Mouse (Mus musculus): ENCODE results near the gene Rnf43. TPM values are rescaled to one million over a fixed set of nuclear protein-coding genes. Genes with fewer than 3 reads are reported as not detected.

Rnf43 gene
- polyA plus RNA-seq, 1 experiment from 2014 or later, result 5.3 TPM

GRCm38 (mm10) chr11:87753891-87754501 lies 91.5 kb downstream of the Rnf43 start:
- no peak overlapping the region for H3K4me2 ChIP-seq (ENCODE audit: low read depth, low read length)
- no peak for DNase-seq (ENCODE audit: low spot score)
- no peaks in the 10 kb centered on the region for H3K4me1 ChIP-seq (ENCODE audit: control insufficient read depth, insufficient read depth, low read length)
- ATAC-seq (ENCODE audit: low read depth), result no peak
- no peak overlapping the region for H3K9ac ChIP-seq (ENCODE audit: low read depth, low read length)
- no peak overlapping the region for H3K27ac ChIP-seq (replicated peaks; ENCODE audit: low read depth, low read length)
- no peaks in the 10 kb centered on the region for H3K9me3 ChIP-seq (ENCODE audit: control insufficient read depth, low read length)
- H3K4me3 ChIP-seq (ENCODE audit: low read depth, low read length), result no peak overlapping the region
- 88% methylated on average over 5 of the region's 5 CpGs for WGBS
- H3K27me3 ChIP-seq (replicated peaks; ENCODE audit: control insufficient read depth, insufficient read depth, low read length), result no peaks in the 10 kb centered on the region; the same call in 1 of the 2 replicates
- H3K36me3 ChIP-seq (ENCODE audit: control insufficient read depth, insufficient read depth, low read length), result no peaks in the 10 kb centered on the region

- no peak overlapping the region for H3K27ac ChIP-seq (replicated peaks; ENCODE audit: low read depth, low read length)
- no peaks in the 10 kb centered on the region for H3K36me3 ChIP-seq (ENCODE audit: control insufficient read depth, insufficient read depth, low read length)
- no peak overlapping the region for H3K9ac ChIP-seq (ENCODE audit: low read depth, low read length)
- H3K27me3 ChIP-seq (replicated peaks; ENCODE audit: control insufficient read depth, insufficient read depth, low read length), result peaks cover 4% of the 10 kb centered on the region
- ATAC-seq (ENCODE audit: low read depth) (no peak), DNase-seq (ENCODE audit: low spot score) (no peak)
- H3K4me2 ChIP-seq (ENCODE audit: low read depth, low read length), result no peak overlapping the region
- no peaks in the 10 kb centered on the region for H3K4me1 ChIP-seq (ENCODE audit: control insufficient read depth, insufficient read depth, low read length)
- 66% methylated on average over 5 of the region's 5 CpGs for WGBS
- H3K9me3 ChIP-seq (ENCODE audit: control insufficient read depth, low read length), result no peaks in the 10 kb centered on the region
- H3K4me3 ChIP-seq (ENCODE audit: low read depth, low read length), result no peak overlapping the region
These were observed 92.1 kb downstream of the Rnf43 start for GRCm38 (mm10) chr11:87754603-87755002.

GRCm38 (mm10) chr11:87755360-87756017 lies 93.0 kb downstream of the Rnf43 start:
- whole genome bisulfite sequencing, result 86% methylated on average over 14 of the region's 17 CpGs
- no peak overlapping the region for H3K27ac ChIP-seq (replicated peaks; ENCODE audit: low read depth, low read length)
- no peak for ATAC-seq (ENCODE audit: low read depth)
- no peaks in the 10 kb centered on the region for H3K36me3 ChIP-seq (ENCODE audit: control insufficient read depth, insufficient read depth, low read length)
- no peaks in the 10 kb centered on the region for H3K9me3 ChIP-seq (ENCODE audit: control insufficient read depth, low read length)
- H3K4me1 ChIP-seq (ENCODE audit: control insufficient read depth, insufficient read depth, low read length), result no peaks in the 10 kb centered on the region
- H3K27me3 ChIP-seq (replicated peaks; ENCODE audit: control insufficient read depth, insufficient read depth, low read length), result peaks cover 13% of the 10 kb centered on the region
- no peak overlapping the region for H3K4me2 ChIP-seq (ENCODE audit: low read depth, low read length)
- H3K4me3 ChIP-seq (ENCODE audit: low read depth, low read length), result no peak overlapping the region
- H3K9ac ChIP-seq (ENCODE audit: low read depth, low read length), result no peak overlapping the region
- DNase-seq (ENCODE audit: low spot score), result no peak

- H3K4me2 ChIP-seq (ENCODE audit: low read depth, low read length), result no peak overlapping the region
- H3K36me3 ChIP-seq (ENCODE audit: control insufficient read depth, insufficient read depth, low read length), result no peaks in the 10 kb centered on the region
- H3K9me3 ChIP-seq (ENCODE audit: control insufficient read depth, low read length), result no peaks in the 10 kb centered on the region
- no peak overlapping the region for H3K4me3 ChIP-seq (ENCODE audit: low read depth, low read length)
- ATAC-seq (ENCODE audit: low read depth) (no peak), DNase-seq (ENCODE audit: low spot score) (no peak)
- H3K27me3 ChIP-seq (replicated peaks; ENCODE audit: control insufficient read depth, insufficient read depth, low read length), result peaks cover 21% of the 10 kb centered on the region
- H3K4me1 ChIP-seq (ENCODE audit: control insufficient read depth, insufficient read depth, low read length), result no peaks in the 10 kb centered on the region
- 88% methylated on average over 15 of the region's 15 CpGs for WGBS
- no peak overlapping the region for H3K27ac ChIP-seq (replicated peaks; ENCODE audit: low read depth, low read length)
- no peak overlapping the region for H3K9ac ChIP-seq (ENCODE audit: low read depth, low read length)
These were observed 93.8 kb downstream of the Rnf43 start for GRCm38 (mm10) chr11:87756251-87756820.

GRCm38 (mm10) chr11:87757001-87757954 lies 94.8 kb downstream of the Rnf43 start:
- Histone ChIP-seq H3K9me3 (ENCODE audit: control insufficient read depth, low read length) (no peaks in the 10 kb centered on the region), H3K4me3 (ENCODE audit: low read depth, low read length) (no peak overlapping the region), H3K36me3 (ENCODE audit: control insufficient read depth, insufficient read depth, low read length) (no peaks in the 10 kb centered on the region), H3K27me3 (replicated peaks; ENCODE audit: control insufficient read depth, insufficient read depth, low read length) (peaks cover 31% of the 10 kb centered on the region), H3K4me1 (ENCODE audit: control insufficient read depth, insufficient read depth, low read length) (no peaks in the 10 kb centered on the region), H3K9ac (ENCODE audit: low read depth, low read length) (no peak overlapping the region), H3K27ac (replicated peaks; ENCODE audit: low read depth, low read length) (no peak overlapping the region), H3K4me2 (ENCODE audit: low read depth, low read length) (no peak overlapping the region)
- DNase-seq (ENCODE audit: low spot score) (no peak), ATAC-seq (ENCODE audit: low read depth) (no peak)
- WGBS, result 87% methylated on average over 25 of the region's 25 CpGs

- ATAC-seq (ENCODE audit: low read depth), result no peak
- peaks cover 41% of the 10 kb centered on the region for H3K27me3 ChIP-seq (replicated peaks; ENCODE audit: control insufficient read depth, insufficient read depth, low read length)
- H3K4me1 ChIP-seq (ENCODE audit: control insufficient read depth, insufficient read depth, low read length), result no peaks in the 10 kb centered on the region
- H3K4me3 ChIP-seq (ENCODE audit: low read depth, low read length), result no peak overlapping the region
- no peaks in the 10 kb centered on the region for H3K36me3 ChIP-seq (ENCODE audit: control insufficient read depth, insufficient read depth, low read length)
- no peak overlapping the region for H3K4me2 ChIP-seq (ENCODE audit: low read depth, low read length)
- no peaks in the 10 kb centered on the region for H3K9me3 ChIP-seq (ENCODE audit: control insufficient read depth, low read length)
- H3K27ac ChIP-seq (replicated peaks; ENCODE audit: low read depth, low read length), result no peak overlapping the region
- WGBS, result 72% methylated on average over 7 of the region's 7 CpGs
- DNase-seq (ENCODE audit: low spot score), result no peak
- no peak overlapping the region for H3K9ac ChIP-seq (ENCODE audit: low read depth, low read length)
These were observed 95.8 kb downstream of the Rnf43 start for GRCm38 (mm10) chr11:87758161-87758911.

GRCm38 (mm10) chr11:87758957-87759608 lies 96.6 kb downstream of the Rnf43 start:
- Histone ChIP-seq H3K27me3 (replicated peaks; ENCODE audit: control insufficient read depth, insufficient read depth, low read length) (peaks cover 49% of the 10 kb centered on the region), H3K9ac (ENCODE audit: low read depth, low read length) (no peak overlapping the region), H3K4me1 (ENCODE audit: control insufficient read depth, insufficient read depth, low read length) (peaks cover 7% of the 10 kb centered on the region; the same call in 1 of the 2 replicates), H3K36me3 (ENCODE audit: control insufficient read depth, insufficient read depth, low read length) (no peaks in the 10 kb centered on the region), H3K27ac (replicated peaks; ENCODE audit: low read depth, low read length) (no peak overlapping the region), H3K4me3 (ENCODE audit: low read depth, low read length) (no peak overlapping the region), H3K4me2 (ENCODE audit: low read depth, low read length) (no peak overlapping the region), H3K9me3 (ENCODE audit: control insufficient read depth, low read length) (no peaks in the 10 kb centered on the region)
- DNase-seq (ENCODE audit: low spot score) (no peak), ATAC-seq (ENCODE audit: low read depth) (no peak)
- WGBS, result 74% methylated on average over 4 of the region's 4 CpGs

Measured in embryonic facial prominence, embryonic 14.5 days (tissue).